Mouse (Mus musculus) left cerebral cortex, postnatal 10 days (tissue): Measurements from ENCODE around the gene Fut4. TPM values are rescaled to one million over a fixed set of nuclear protein-coding genes. Genes with fewer than 3 reads are reported as not detected.

Experiments
- total RNA-seq, 2 experiments: library from RNA; stranded (reverse); gene quantifications; 2 replicates each; pipeline ENCODE4 v1.2.3; 2021

Fut4 gene
- total RNA-seq, 2 experiments from 2014 or later, result 0.49 to 0.54 TPM

Other genes starting within 250 kb of the Fut4 start
- gene Amotl1, start 107.3 kb downstream of the Fut4 start, total RNA-seq, result 10 to 100 TPM; 12.9 to 13.9 TPM
- under 1 TPM in 1 of 2 experiments, not detected in 1; 0.10 TPM for gene Piwil4, start 11.7 kb downstream of the Fut4 start, total RNA-seq
- not detected for gene 1700012B09Rik, start 18.6 kb upstream of the Fut4 start, total RNA-seq
- 10 to 100 TPM; 10.2 to 11.3 TPM for gene Mre11a, start 32.3 kb upstream of the Fut4 start, total RNA-seq
- 10 to 100 TPM; 18.7 to 19.9 TPM for gene Ankrd49, start 32.5 kb upstream of the Fut4 start, total RNA-seq
- gene Gpr83, start 107.8 kb upstream of the Fut4 start, total RNA-seq, result 1 to 10 TPM; 5.4 to 10.0 TPM
- gene Izumo1r, start 151.6 kb upstream of the Fut4 start, total RNA-seq, result not detected